Mouse (Mus musculus) stomach, postnatal 0 days (tissue): ENCODE data around the gene Cep97. TPM values are rescaled to one million over a fixed set of nuclear protein-coding genes. Genes with fewer than 3 reads are reported as not detected.
A peak's percentile ranks its signal among the peaks of the same experiment; 100 is the strongest.

Source experiments
- ATAC-seq: fragments of 200-750 bp; cut with Nextera tagmentation; 2 replicates; pipeline ENCODE4 v1.8.0; 2017; ENCODE audit not compliant: low FRiP score, low TSS enrichment
- DNase-seq: peaks from one replicate; pipeline ENCODE4 v3.0.0-alpha.2; 2016; ENCODE audit warnings: low spot score
- H3K27ac ChIP-seq: fragments of 300-500 bp; sonication (generic); replicated peaks from 2 replicates; pipeline ENCODE4 v1.5.1; 2014; ENCODE audit warnings: mild to moderate bottlenecking, control low read depth
- H3K27me3 ChIP-seq: fragments of 300-500 bp; sonication (generic); 2 replicates; pipeline ENCODE4 v1.6.1; 2014; ENCODE audit warnings: low read length; ENCODE audit not compliant: control insufficient read depth, insufficient read depth
- H3K36me3 ChIP-seq: fragments of 300-500 bp; sonication (generic); 2 replicates; pipeline ENCODE4 v1.6.1; 2014; ENCODE audit warnings: low read length, mixed read lengths; ENCODE audit not compliant: control insufficient read depth, insufficient read depth
- H3K4me1 ChIP-seq: fragments of 300-500 bp; sonication (generic); replicated peaks from 2 replicates; pipeline ENCODE4 v1.6.1; 2014; ENCODE audit warnings: antibody characterized with exemption; ENCODE audit not compliant: control insufficient read depth, insufficient read depth
- H3K4me2 ChIP-seq: fragments of 300-500 bp; sonication (generic); replicated peaks from 2 replicates; pipeline ENCODE4 v1.6.1; 2014; ENCODE audit warnings: low read depth, mild to moderate bottlenecking, control low read depth, moderate library complexity
- H3K4me3 ChIP-seq: fragments of 300-500 bp; sonication (generic); 2 replicates; pipeline ENCODE4 v1.5.1; 2014; ENCODE audit warnings: low read depth, low read length, control low read depth
- H3K9ac ChIP-seq: fragments of 300-500 bp; sonication (generic); 2 replicates; pipeline ENCODE4 v1.6.1; 2014; ENCODE audit warnings: mild to moderate bottlenecking, low read length, control low read depth, mixed read lengths
- H3K9me3 ChIP-seq: fragments of 300-500 bp; sonication (generic); 2 replicates; pipeline ENCODE4 v1.6.1; 2016; ENCODE audit warnings: low read length; ENCODE audit not compliant: control insufficient read depth
- CTCF ChIP-seq: IDR thresholded peaks from 2 replicates; pipeline ENCODE4 v1.5.1; 2016; ENCODE audit warnings: antibody characterized with exemption, low read depth, mild to moderate bottlenecking, moderate library complexity
- EP300 ChIP-seq: optimal IDR thresholded peaks from 2 replicates; pipeline ENCODE3; 2016; ENCODE audit warnings: antibody characterized with exemption
- WGBS: fragments of 180-500 bp; shearing (Covaris S2); extraction: QIAGEN DNeasy Blood & Tissue Kit; methylation state at CpG from one replicate; pipeline ENCODE4 v1.1.7; 2014; 5-methylcytosine and 5-hydroxymethylcytosine counted together
- polyA plus RNA-seq: library from polyadenylated mRNA; unstranded; fragments of >200 nt; fragmentation: Nextera tagmentation; extraction: Ambion mirVana; gene quantifications from 2 replicates; pipeline ENCODE4 v1.2.1, GENCODE M21; 2015

Gene Cep97
- polyA plus RNA-seq = 1.9 and 2.6 TPM in 2 replicates

GRCm38 (mm10) chr16:55934453-55935037 lies at the start of gene Cep97:
Gene Cep97, minus strand, starts transcription at chr16:55934855.
- DNase-seq = peak; percentile 88
- under 1% methylated on average over 24 of the region's 24 CpGs for WGBS
- no peaks in the 10 kb centered on the region for H3K27me3 ChIP-seq
- peak within 1 kb of the TSS; percentile 72 for H3K4me3 ChIP-seq
- no peaks in the 10 kb centered on the region for H3K9me3 ChIP-seq
- H3K27ac ChIP-seq = peak within 1 kb of the TSS; percentile 49; the same call in 1 of the 2 replicates
- H3K4me1 ChIP-seq = no peaks in the 10 kb centered on the region
- no peaks in the 10 kb centered on the region for H3K36me3 ChIP-seq
- H3K9ac ChIP-seq = peak within 1 kb of the TSS; percentile 56
- ATAC-seq = peak; percentile 99
- H3K4me2 ChIP-seq = peak within 1 kb of the TSS; percentile 93
- TF ChIP-seq EP300 = no peak

DNA sequence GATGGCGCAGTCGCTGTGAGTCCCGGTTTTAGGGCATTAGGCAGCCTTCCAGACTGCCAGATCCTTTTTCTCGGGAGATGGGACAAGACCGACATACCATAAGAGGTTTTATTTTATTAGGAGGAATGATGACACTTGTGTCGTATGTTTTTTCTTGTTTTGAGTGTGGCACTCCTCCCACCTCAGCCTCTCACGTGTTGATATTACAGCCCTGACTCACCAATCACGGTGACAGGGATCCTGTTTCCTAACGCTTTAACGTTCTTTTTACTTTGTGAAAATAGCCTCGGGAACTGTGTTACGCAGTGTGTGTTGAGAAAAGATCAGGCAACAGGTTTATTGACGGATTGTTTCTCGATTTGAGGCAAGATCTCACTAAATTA lies 40.2 kb upstream of the Cep97 start:
- Histone ChIP-seq H3K27me3 (no peaks in the 10 kb centered on the region), H3K27ac (peak overlapping the region; percentile 97), H3K9ac (peak overlapping the region; percentile 97), H3K4me1 (no peaks in the 10 kb centered on the region), H3K4me2 (peak overlapping the region; percentile 68), H3K9me3 (no peaks in the 10 kb centered on the region), H3K4me3 (peak overlapping the region; percentile 100), H3K36me3 (peaks cover 14% of the 10 kb centered on the region)
- DNase-seq = peak; percentile 57
- peak; percentile 48 for ATAC-seq
- no peak for TF ChIP-seq CTCF
- no peak for TF ChIP-seq EP300
- under 1% methylated on average over 14 of the region's 14 CpGs for WGBS

- H3K36me3 ChIP-seq = peaks cover 14% of the 10 kb centered on the region
- H3K4me2 ChIP-seq = peak overlapping the region; percentile 68
- H3K27ac ChIP-seq = peak overlapping the region; percentile 97
- under 1% methylated on average over 49 of the region's 55 CpGs for WGBS
- peak overlapping the region; percentile 100 for H3K4me3 ChIP-seq
- no peaks in the 10 kb centered on the region for H3K4me1 ChIP-seq
- no peaks in the 10 kb centered on the region for H3K27me3 ChIP-seq
- H3K9ac ChIP-seq = peak overlapping the region; percentile 97
- no peaks in the 10 kb centered on the region for H3K9me3 ChIP-seq
- peak; percentile 91 for ATAC-seq
- no peak for TF ChIP-seq EP300
- TF ChIP-seq CTCF = no peak
- peak; percentile 95 for DNase-seq
These were observed 39.7 kb upstream of the Cep97 start for GRCm38 (mm10) chr16:55974256-55974902.

- Histone ChIP-seq H3K9me3 (no peaks in the 10 kb centered on the region), H3K4me3 (peak within 1 kb of the TSS; percentile 100), H3K9ac (peak within 1 kb of the TSS; percentile 97), H3K4me2 (peak within 1 kb of the TSS; percentile 68), H3K27me3 (no peaks in the 10 kb centered on the region), H3K36me3 (peaks cover 14% of the 10 kb centered on the region), H3K4me1 (no peaks in the 10 kb centered on the region), H3K27ac (peak within 1 kb of the TSS; percentile 97)
- TF ChIP-seq EP300 = no peak
- peak; percentile 41 for TF ChIP-seq CTCF
- ATAC-seq (peak; percentile 97), DNase-seq (peak; percentile 100)
- WGBS = under 1% methylated on average over 70 of the region's 86 CpGs
These were observed 39.0 kb upstream of the Cep97 start, which contains the start of gene Zbtb11 for GRCm38 (mm10) chr16:55973431-55974255. Gene Zbtb11, plus strand, starts transcription at chr16:55973883.

DNA sequence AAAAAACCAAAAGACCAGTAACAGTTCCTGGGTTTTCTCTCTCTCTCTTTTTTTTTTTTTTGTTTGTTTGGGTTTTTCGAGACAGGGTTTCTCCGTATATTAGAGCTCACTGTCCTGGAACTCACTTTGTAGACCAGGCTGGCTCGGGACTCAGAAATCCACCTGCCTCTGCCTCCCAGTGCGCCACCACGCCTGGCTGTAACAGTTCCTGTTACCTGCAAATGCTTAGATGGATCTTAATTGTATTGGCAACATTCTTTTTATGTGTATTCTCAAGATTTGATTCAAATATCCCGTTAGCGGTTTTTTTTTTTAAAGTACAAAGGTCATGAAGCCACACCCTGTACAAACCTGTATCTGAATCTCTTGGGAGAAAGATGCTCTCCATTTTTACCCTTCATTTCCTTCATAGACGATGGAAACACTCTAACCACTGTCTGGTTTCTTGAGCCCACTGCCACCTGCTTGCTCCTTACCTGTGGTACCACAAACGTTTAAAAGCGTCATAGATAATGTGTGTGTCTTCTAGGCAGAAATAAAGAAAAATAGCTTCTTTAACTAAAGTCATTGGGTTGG lies 38.1 kb upstream of the Cep97 start:
- H3K4me2 ChIP-seq = peak overlapping the region; percentile 64
- H3K4me3 ChIP-seq = peak overlapping the region; percentile 100
- H3K36me3 ChIP-seq = peaks cover 14% of the 10 kb centered on the region
- no peaks in the 10 kb centered on the region for H3K27me3 ChIP-seq
- H3K9ac ChIP-seq = peak overlapping the region; percentile 54; the same call in 1 of the 2 replicates
- WGBS = 44% methylated on average over 10 of the region's 10 CpGs
- no peaks in the 10 kb centered on the region for H3K4me1 ChIP-seq
- TF ChIP-seq CTCF = no peak
- no peak for TF ChIP-seq EP300
- DNase-seq (no peak), ATAC-seq (no peak)
- no peaks in the 10 kb centered on the region for H3K9me3 ChIP-seq
- H3K27ac ChIP-seq = peak overlapping the region; percentile 74
